Mouse (Mus musculus): ENCODE data around the gene Ankrd54. TPM values are rescaled to one million over a fixed set of nuclear protein-coding genes. Genes with fewer than 3 reads are reported as not detected.
A peak's percentile ranks its signal among the peaks of the same experiment; 100 is the strongest.

Ankrd54 gene
- polyA plus RNA-seq, 1 experiment from 2014 or later: 77.9 TPM

DNA sequence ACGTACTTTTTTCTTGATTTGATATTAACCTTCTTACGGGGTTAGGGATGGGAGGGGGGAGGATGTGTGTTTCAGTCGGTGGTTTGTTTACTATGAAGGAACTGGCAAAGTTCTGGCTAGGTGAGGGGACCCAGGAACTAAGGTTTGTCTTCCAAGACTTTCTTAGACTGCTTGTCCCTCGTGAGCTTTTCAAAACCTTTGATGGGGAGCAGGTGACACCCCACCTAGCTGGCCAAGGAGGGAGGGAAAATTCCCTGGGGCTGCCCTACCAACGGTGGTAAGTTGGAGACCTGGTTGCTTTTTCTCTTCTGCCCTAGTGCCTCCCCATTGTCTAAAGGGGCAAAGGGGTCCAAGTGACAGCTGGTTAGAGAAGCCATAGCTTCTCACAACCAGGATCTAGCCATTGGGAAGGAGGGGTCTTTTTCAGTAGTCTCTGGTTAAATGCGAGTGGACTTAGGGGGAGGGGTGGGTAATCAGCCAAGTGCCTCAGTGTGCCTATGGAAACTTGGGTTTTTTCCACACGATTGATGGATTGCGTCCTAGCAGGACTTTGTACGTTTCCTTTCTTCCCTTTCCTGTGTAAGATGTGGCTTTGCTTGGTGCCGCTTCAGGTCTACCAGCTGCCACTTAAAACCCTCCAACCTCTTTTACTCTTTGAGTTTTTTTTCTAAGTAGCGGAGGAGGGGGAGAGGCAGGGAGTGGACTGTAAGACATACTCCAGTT lies 33.0 kb downstream of the Ankrd54 start:
- peak overlapping the region; percentile 100 for H3K27ac ChIP-seq

DNA sequence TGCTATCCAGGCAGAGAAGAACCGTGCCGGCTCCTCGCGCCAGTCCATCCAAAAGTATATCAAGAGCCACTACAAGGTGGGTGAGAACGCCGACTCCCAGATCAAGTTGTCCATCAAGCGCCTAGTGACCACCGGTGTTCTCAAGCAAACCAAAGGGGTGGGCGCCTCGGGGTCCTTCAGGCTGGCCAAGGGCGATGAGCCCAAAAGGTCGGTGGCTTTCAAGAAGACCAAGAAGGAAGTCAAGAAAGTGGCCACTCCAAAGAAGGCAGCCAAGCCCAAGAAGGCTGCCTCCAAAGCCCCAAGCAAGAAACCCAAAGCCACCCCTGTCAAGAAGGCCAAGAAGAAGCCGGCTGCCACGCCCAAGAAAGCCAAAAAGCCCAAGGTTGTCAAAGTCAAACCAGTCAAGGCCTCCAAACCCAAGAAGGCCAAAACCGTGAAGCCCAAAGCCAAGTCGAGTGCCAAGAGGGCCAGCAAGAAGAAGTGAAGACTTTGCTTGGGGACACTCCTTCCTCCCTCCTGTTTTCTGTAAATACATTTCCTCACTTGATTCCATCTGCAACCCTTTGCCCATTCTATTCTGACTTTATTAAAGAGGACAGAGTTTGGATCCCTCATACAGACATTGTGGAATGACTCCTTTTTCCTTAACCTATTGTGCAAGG lies 33.7 kb downstream of the Ankrd54 start:
- DNase-seq (ENCODE audit: low spot score): peak; percentile 53
- Histone ChIP-seq H3K4me3 (peak overlapping the region; percentile 76), H3K9me3 (replicated peaks) (no peaks in the 10 kb centered on the region), H3K27me3 (ENCODE audit: low read depth, poor library complexity, severe bottlenecking) (0 out of 2 replicates have a peak, but pooled peaks cover 10% of the 10 kb centered on the region), H3K27ac (peak overlapping the region; percentile 100), H3K4me1 (peaks cover 69% of the 10 kb centered on the region), H3K36me3 (peaks cover 1% of the 10 kb centered on the region; the same call in 1 of the 2 replicates)
- 39% methylated on average over 16 of the region's 16 CpGs for WGBS

More for the DNA sequence above, 33.0 kb downstream of the Ankrd54 start:
- WGBS: 19% methylated on average over 11 of the region's 11 CpGs
- Histone ChIP-seq H3K27me3 (ENCODE audit: low read depth, poor library complexity, severe bottlenecking) (0 out of 2 replicates have a peak, but pooled peaks cover 10% of the 10 kb centered on the region), H3K4me3 (peak overlapping the region; percentile 76), H3K36me3 (peaks cover 7% of the 10 kb centered on the region; the same call in 1 of the 2 replicates), H3K4me1 (peaks cover 69% of the 10 kb centered on the region), H3K9me3 (replicated peaks) (no peaks in the 10 kb centered on the region)
- DNase-seq (ENCODE audit: low spot score): peak; percentile 49

DNA sequence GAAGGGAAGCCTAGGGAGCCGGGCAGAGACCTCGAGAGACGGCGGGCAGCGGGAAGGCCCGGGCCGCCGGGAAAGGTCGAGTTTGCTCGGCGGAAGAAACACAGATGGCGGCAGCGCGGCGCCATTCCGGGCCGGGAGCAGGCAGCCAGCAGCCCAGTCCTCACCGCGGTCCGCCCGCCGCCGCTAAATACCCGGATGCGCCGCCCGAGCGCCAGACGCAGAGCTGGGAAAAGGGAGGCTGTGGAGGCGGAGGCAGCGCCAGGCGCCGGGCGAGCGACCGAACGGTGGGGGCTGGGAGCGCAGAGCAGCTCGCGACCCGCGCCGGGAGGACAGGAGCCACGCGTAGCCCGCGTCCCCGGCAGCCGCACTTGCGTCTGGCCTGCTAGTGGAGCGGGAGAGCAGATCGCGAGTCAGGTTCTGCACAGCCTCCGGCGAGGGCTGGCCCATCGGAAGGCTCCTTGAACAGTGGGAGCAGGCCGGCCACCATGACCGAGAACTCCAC lies 34.4 kb downstream of the Ankrd54 start, which contains the start of gene H1f0:
H1f0 (plus strand) TSS at position 214 of the 502 bp plus-strand sequence.
- Histone ChIP-seq H3K9me3 (replicated peaks) (no peaks in the 10 kb centered on the region), H3K36me3 (no peaks in the 10 kb centered on the region), H3K4me1 (peaks cover 71% of the 10 kb centered on the region), H3K4me3 (peak within 1 kb of the TSS; percentile 76), H3K27me3 (ENCODE audit: low read depth, poor library complexity, severe bottlenecking) (0 out of 2 replicates have a peak, but pooled peaks cover 10% of the 10 kb centered on the region), H3K27ac (peak within 1 kb of the TSS; percentile 100)
- under 1% methylated on average over 58 of the region's 58 CpGs for WGBS
- peak; percentile 99 for DNase-seq (ENCODE audit: low spot score)

DNA sequence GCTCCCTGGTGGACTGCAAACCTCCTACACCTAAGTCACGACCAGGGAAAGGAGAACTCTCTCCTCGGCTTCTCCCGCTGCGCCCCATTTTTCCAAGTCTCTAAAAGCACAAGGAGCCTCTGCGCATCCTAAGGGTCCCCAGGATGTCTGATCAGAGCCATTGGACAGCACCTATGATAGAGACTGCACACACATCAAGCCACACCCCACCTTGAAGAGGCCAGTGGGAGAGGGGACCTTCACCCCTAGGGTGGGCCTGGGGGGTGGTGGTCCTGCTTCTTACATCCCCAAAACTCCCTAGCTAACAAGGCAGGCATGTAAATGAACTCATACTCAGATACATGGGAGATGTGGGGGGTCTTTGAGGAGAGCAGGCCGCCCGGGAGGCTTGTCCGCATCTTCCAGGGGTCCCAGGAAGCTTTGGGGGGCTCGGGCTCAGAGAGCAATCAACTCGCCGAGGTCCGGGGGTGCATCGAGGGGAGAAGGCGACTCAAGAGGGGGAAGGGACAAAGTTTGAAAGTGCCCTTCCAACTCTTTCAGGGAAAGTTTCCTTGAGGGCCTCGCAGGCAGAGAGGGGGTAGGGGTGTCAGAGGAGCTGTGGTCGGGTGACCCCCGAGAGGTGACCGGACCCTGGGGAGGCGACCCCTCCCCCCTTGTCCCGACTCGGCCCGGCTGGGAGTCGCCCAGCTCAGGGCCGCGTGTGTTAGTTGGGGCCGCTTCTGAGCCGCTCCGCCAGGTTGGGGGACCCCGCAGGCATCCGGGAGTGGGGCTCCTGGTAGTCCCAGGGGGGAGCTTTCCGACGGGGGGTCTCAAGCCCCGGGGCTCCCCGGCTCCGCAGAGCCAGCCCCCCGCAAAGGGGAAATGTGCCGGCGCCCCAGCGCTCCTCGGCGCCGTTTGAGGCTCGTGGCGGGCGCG lies 35.1 kb downstream of the Ankrd54 start:
- Histone ChIP-seq H3K27me3 (ENCODE audit: low read depth, poor library complexity, severe bottlenecking) (0 out of 2 replicates have a peak, but pooled peaks cover 10% of the 10 kb centered on the region), H3K4me3 (peak overlapping the region; percentile 76), H3K27ac (peak overlapping the region; percentile 100), H3K4me1 (peaks cover 79% of the 10 kb centered on the region), H3K36me3 (no peaks in the 10 kb centered on the region), H3K9me3 (replicated peaks) (no peaks in the 10 kb centered on the region)
- DNase-seq (ENCODE audit: low spot score): peak; percentile 69
- 8% methylated on average over 45 of the region's 46 CpGs for WGBS

DNA sequence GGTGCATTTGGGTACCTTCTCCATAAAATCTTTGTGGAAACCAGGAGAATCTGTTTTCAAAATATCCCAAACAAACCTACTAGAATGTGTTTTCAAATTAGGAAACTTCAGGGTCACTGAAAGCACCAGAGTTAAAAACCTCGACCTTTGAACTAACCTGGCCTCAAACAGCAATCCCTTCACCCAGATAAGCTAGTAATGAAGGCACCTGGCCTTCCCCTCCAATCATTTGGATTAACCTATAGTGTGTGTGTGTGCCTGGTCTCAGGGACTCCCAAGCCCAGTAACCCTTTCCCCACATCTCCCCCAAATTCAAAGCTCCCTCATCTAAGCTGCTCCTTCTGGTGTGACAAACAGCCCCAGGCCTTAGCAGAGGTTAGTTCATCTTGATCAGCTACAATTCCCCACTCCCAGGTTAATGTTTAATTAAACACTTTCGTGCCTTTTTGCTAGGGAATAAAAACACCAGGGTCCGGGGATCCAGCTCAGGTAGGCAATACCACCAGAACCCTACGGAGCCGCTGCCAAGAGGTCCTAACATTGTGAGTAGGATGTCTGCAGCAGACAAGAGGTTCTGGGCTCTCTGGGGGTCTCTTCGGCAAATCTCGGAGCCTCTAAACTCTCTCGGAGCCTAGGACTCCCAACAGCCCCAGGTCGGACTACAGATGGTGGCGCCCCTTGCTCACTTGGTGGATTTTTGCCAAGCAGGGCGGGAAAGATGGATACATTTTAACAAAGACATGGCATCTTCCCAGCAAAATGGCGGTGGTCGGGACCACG lies 36.0 kb downstream of the Ankrd54 start:
- H3K27me3 ChIP-seq (ENCODE audit: low read depth, poor library complexity, severe bottlenecking): 0 out of 2 replicates have a peak, but pooled peaks cover 10% of the 10 kb centered on the region
- DNase-seq (ENCODE audit: low spot score): no peak
- H3K27ac ChIP-seq: peak overlapping the region; percentile 100
- no peaks in the 10 kb centered on the region for H3K9me3 ChIP-seq (replicated peaks)
- WGBS: 52% methylated on average over 14 of the region's 14 CpGs
- no peaks in the 10 kb centered on the region for H3K36me3 ChIP-seq
- H3K4me3 ChIP-seq: peak overlapping the region; percentile 76
- peaks cover 73% of the 10 kb centered on the region for H3K4me1 ChIP-seq

GRCm38 (mm10) chr15:79025687-79026308 lies 36.9 kb downstream of the Ankrd54 start:
- Histone ChIP-seq H3K27me3 (ENCODE audit: low read depth, poor library complexity, severe bottlenecking) (0 out of 2 replicates have a peak, but pooled peaks cover 10% of the 10 kb centered on the region), H3K27ac (peak overlapping the region; percentile 53), H3K4me1 (peaks cover 65% of the 10 kb centered on the region), H3K4me3 (peak overlapping the region; percentile 27), H3K36me3 (no peaks in the 10 kb centered on the region), H3K9me3 (replicated peaks) (no peaks in the 10 kb centered on the region)
- no peak for DNase-seq (ENCODE audit: low spot score)
- 12% methylated on average over 15 of the region's 18 CpGs for WGBS

GRCm38 (mm10) chr15:79023366-79023765 lies 39.3 kb downstream of the Ankrd54 start:
- Histone ChIP-seq H3K27me3 (ENCODE audit: low read depth, poor library complexity, severe bottlenecking) (0 out of 2 replicates have a peak, but pooled peaks cover 10% of the 10 kb centered on the region), H3K27ac (0 out of 2 replicates have a peak overlapping the region, but pooled peaks have one; percentile 33), H3K36me3 (no peaks in the 10 kb centered on the region), H3K4me1 (peaks cover 54% of the 10 kb centered on the region), H3K4me3 (no peak overlapping the region), H3K9me3 (replicated peaks) (no peaks in the 10 kb centered on the region)
- WGBS: 53% methylated on average over 1 of the region's 1 CpGs
- no peak for DNase-seq (ENCODE audit: low spot score)

DNA sequence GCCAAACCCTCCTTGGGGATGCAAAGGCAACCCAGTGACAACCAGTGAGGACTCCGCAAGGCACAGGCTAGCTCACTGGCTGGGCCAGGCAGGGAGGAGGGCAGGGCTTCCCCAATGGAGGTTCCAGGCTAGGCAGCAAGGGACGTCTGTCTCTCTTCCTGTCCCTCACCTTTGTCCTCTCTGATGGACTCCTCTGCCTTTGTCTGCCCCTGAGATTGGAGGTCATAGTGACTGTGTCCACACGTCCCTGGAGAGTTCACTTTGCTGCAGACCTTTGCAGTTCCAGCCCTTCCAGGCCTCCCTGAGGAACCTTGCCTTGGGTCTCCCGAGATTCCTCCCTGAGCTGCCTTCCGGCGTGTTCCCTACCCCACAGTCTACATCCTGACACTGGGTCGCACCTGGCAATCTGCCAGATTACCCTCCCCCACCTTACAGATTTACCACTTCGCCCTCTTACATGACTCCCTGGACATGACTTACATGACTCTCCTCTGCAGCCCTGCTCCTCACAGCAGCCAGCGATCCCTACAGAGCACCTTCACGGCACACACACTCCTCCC lies 39.9 kb downstream of the Ankrd54 start:
- WGBS: 74% methylated on average over 10 of the region's 10 CpGs
- H3K27ac ChIP-seq: 0 out of 2 replicates have a peak overlapping the region, but pooled peaks have one; percentile 33
- DNase-seq (ENCODE audit: low spot score): no peak

DNA sequence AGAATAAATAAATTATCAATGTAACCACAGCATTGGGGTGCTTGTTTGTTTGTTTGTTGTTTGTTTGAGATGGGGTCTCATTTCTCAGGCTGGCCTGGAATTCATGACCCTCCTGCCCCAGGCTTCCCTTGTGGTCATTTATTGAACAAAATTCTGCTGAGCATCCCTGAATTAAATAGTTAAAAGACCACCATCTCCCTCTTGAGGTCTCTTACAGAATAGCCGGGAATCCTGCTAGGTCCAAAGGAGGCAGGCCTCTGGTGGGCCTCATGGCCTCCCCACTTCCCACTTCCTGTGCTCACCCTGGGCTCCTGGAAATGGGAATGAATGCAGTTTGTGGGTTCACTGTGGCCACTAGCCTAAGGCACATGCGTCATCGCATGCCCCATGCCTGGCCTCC lies 43.8 kb downstream of the Ankrd54 start:
- Histone ChIP-seq H3K27ac (no peak overlapping the region), H3K4me3 (no peak overlapping the region), H3K4me1 (peaks cover 25% of the 10 kb centered on the region), H3K36me3 (no peaks in the 10 kb centered on the region), H3K27me3 (ENCODE audit: low read depth, poor library complexity, severe bottlenecking) (no peaks in the 10 kb centered on the region), H3K9me3 (replicated peaks) (no peaks in the 10 kb centered on the region)
- WGBS: 64% methylated on average over 3 of the region's 3 CpGs
- no peak for DNase-seq (ENCODE audit: low spot score)

More for the DNA sequence above, 39.9 kb downstream of the Ankrd54 start:
- no peaks in the 10 kb centered on the region for H3K9me3 ChIP-seq (replicated peaks)
- H3K36me3 ChIP-seq: no peaks in the 10 kb centered on the region
- H3K4me1 ChIP-seq: peaks cover 51% of the 10 kb centered on the region
- H3K4me3 ChIP-seq: no peak overlapping the region
- H3K27me3 ChIP-seq (ENCODE audit: low read depth, poor library complexity, severe bottlenecking): 0 out of 2 replicates have a peak, but pooled peaks cover 10% of the 10 kb centered on the region

DNA sequence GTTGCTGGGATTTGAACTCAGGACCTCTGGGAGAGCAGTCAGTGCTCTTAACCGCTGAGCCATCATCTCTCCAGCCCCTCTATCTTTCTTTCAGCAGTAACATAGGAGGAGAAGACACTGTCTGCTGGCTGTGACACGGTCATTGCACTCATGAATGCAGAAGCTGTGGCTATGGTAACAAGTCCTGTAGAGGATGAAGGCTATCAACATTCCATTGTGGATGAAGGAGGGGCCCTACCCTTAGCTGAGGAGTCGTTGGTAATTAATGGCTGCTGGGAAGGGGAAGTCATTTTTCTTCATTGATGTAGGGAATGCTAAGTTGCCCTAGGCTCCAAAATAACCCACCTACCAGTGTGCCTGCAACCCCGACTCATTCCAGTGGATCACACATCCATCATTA lies 44.5 kb downstream of the Ankrd54 start:
- Histone ChIP-seq H3K36me3 (no peaks in the 10 kb centered on the region), H3K27ac (no peak overlapping the region), H3K4me1 (peaks cover 25% of the 10 kb centered on the region), H3K4me3 (no peak overlapping the region), H3K27me3 (ENCODE audit: low read depth, poor library complexity, severe bottlenecking) (no peaks in the 10 kb centered on the region), H3K9me3 (replicated peaks) (no peaks in the 10 kb centered on the region)
- WGBS: 36% methylated on average over 4 of the region's 4 CpGs
- no peak for DNase-seq (ENCODE audit: low spot score)

- Histone ChIP-seq H3K27me3 (ENCODE audit: low read depth, poor library complexity, severe bottlenecking) (no peaks in the 10 kb centered on the region), H3K27ac (0 out of 2 replicates have a peak overlapping the region, but pooled peaks have one; percentile 17), H3K36me3 (no peaks in the 10 kb centered on the region), H3K9me3 (replicated peaks) (no peaks in the 10 kb centered on the region), H3K4me1 (peaks cover 32% of the 10 kb centered on the region), H3K4me3 (no peak overlapping the region)
- WGBS: 63% methylated on average over 7 of the region's 7 CpGs
- DNase-seq (ENCODE audit: low spot score): no peak
These were observed 49.3 kb downstream of the Ankrd54 start for GRCm38 (mm10) chr15:79013382-79013781.
